Mouse (Mus musculus) cerebellum, adult 2 months (tissue): ENCODE results near the gene Prkacb.

Experiments
- CTCF ChIP-seq: fragments of 200-500 bp; IDR thresholded peaks from 2 replicates; pipeline ENCODE4 v1.5.1; 2011; ENCODE audit warnings: low read depth, mild to moderate bottlenecking, control low read depth, low read length, moderate library complexity, borderline replicate concordance; ENCODE audit not compliant: insufficient read depth
- POLR2A ChIP-seq: fragments of 200-500 bp; IDR thresholded peaks from 2 replicates; pipeline ENCODE4 v1.6.1; 2011; ENCODE audit warnings: low read length, control low read depth, borderline replicate concordance; ENCODE audit not compliant: insufficient read depth

DNA sequence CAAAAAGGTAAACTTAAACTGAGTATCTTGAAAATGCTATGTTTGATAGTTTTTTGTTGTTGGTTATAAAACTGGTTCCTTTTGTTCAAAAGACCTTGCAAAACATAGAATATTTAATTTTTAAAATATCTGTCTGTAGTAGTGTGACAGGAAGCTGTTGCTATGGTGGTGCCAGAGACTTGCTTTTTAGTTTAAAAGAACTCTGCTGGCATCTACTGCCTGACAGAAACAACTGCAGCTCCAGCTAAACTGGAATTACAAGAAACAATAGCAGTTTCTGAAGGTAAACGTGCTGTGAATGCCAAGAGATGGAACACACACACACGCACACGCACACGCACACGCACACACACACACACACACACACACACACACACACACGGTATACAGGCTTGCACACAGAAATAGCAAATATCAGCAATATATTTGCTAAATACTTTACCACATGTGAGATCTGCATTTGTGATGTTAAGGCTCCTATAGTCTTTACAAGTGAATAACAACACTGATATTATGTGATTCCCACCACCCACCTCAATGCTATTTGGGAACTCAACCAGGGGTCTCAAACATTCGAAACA lies 29.1 kb downstream of the Prkacb start:
- peak; percentile 27; the same call in 1 of the 2 replicates for TF ChIP-seq CTCF
- TF ChIP-seq POLR2A, result no peak
